Comparison of ENCODE assay signal across 17 mouse cellular contexts in genomic region chr1:27062311-27062710, GRCm38 (mm10).
DNase-seq lines count a peak whose midpoint lies in the region; ATAC-seq and TF ChIP-seq lines count a peak whose summit lies in the region.
"Had no signal": no experiment of that assay in that cellular context is flagged by ENCODE, and none has a peak within 500 bp of the region (broad histone marks: within the 10 kb centered on the region; RNA-seq: fewer than 3 reads in every experiment).

No protein-coding gene starts in this region.

- ATAC-seq in cerebellum, adult (ENCODE audit: insufficient number of reproducible peaks, low FRiP score, low TSS enrichment): no peak
- no peak for ATAC-seq in hindbrain, postnatal 0 days
- ATAC-seq: Patski had no signal

- no peak overlapping the region for H3K9ac ChIP-seq in hindbrain, postnatal 0 days (replicated peaks; ENCODE audit: low read length)
- H3K9ac ChIP-seq: embryonic facial prominence, embryonic 13.5 days; hindbrain, embryonic 14.5 days; kidney, embryonic 15.5 days; limb, embryonic 12.5 days; lung, embryonic 15.5 days had no signal

- H3K36me3 ChIP-seq in hindbrain, postnatal 0 days (ENCODE audit: insufficient read depth, low read length): no peaks in the 10 kb centered on the region
- H3K36me3 ChIP-seq in hindbrain, embryonic 10.5 days: no peaks in the 10 kb centered on the region
- H3K36me3 ChIP-seq in forebrain, embryonic 10.5 days (replicated peaks): no peaks in the 10 kb centered on the region
- H3K36me3 ChIP-seq: embryonic facial prominence, embryonic 13.5 days; kidney, embryonic 15.5 days; limb, embryonic 12.5 days; lung, embryonic 15.5 days; midbrain, embryonic 10.5 days had no signal

- TF ChIP-seq CTCF in hindbrain, postnatal 0 days (IDR thresholded peaks at IDR 0.05; ENCODE audit: low read depth): no peak

- no peaks in the 10 kb centered on the region for H3K9me3 ChIP-seq in hindbrain, postnatal 0 days (ENCODE audit: low read length)
- H3K9me3 ChIP-seq in hindbrain, embryonic 10.5 days: no peaks in the 10 kb centered on the region
- no peaks in the 10 kb centered on the region for H3K9me3 ChIP-seq in forebrain, embryonic 10.5 days
- H3K9me3 ChIP-seq: embryonic facial prominence, embryonic 13.5 days; kidney, embryonic 15.5 days; limb, embryonic 12.5 days; lung, embryonic 15.5 days; midbrain, embryonic 10.5 days had no signal

- H3K4me2 ChIP-seq in hindbrain, postnatal 0 days (ENCODE audit: low read depth, low read length): no peak overlapping the region
- H3K4me2 ChIP-seq: embryonic facial prominence, embryonic 13.5 days; hindbrain, embryonic 14.5 days; kidney, embryonic 15.5 days; limb, embryonic 12.5 days; lung, embryonic 15.5 days had no signal

- H3K27me3 ChIP-seq in hindbrain, postnatal 0 days (ENCODE audit: insufficient read depth, low read length): no peaks in the 10 kb centered on the region
- H3K27me3 ChIP-seq in hindbrain, embryonic 10.5 days (ENCODE audit: insufficient read depth, poor library complexity, severe bottlenecking): no peaks in the 10 kb centered on the region
- H3K27me3 ChIP-seq in forebrain, embryonic 10.5 days (ENCODE audit: poor library complexity, severe bottlenecking): no peaks in the 10 kb centered on the region
- H3K27me3 ChIP-seq: embryonic facial prominence, embryonic 13.5 days; kidney, embryonic 15.5 days; limb, embryonic 12.5 days; lung, embryonic 15.5 days; Patski had no signal

- H3K4me1 ChIP-seq in hindbrain, postnatal 0 days (ENCODE audit: insufficient read depth, low read length): no peaks in the 10 kb centered on the region
- H3K4me1 ChIP-seq in hindbrain, embryonic 10.5 days (replicated peaks): no peaks in the 10 kb centered on the region
- H3K4me1 ChIP-seq in forebrain, embryonic 10.5 days: no peaks in the 10 kb centered on the region
- H3K4me1 ChIP-seq: embryonic facial prominence, embryonic 13.5 days; kidney, embryonic 15.5 days; limb, embryonic 12.5 days; lung, embryonic 15.5 days; midbrain, embryonic 10.5 days had no signal

- DNase-seq in cerebellum, postnatal 14 days: peak; percentile 36 to 52
- peak; percentile 3 for DNase-seq in hindbrain, postnatal 0 days (ENCODE audit: low spot score)
- DNase-seq in hindbrain, embryonic 10.5 days (ENCODE audit: low spot score): no peak
- peak; percentile 4 for DNase-seq in right cerebral cortex, adult 18-20 months
- no peak for DNase-seq in right cerebral cortex, postnatal 25 days
- peak; percentile 48 for DNase-seq in skeletal muscle tissue, adult 2 months (ENCODE audit: low read depth, low spot score)
- DNase-seq in forebrain, embryonic 10.5 days (ENCODE audit: extremely low spot score, low spot score): no peak
- DNase-seq: adrenal gland, adult 2 months; thymus, postnatal 25 days had no signal

- no peak overlapping the region for H3K27ac ChIP-seq in hindbrain, postnatal 0 days
- H3K27ac ChIP-seq in hindbrain, embryonic 10.5 days: no peak overlapping the region
- H3K27ac ChIP-seq in forebrain, embryonic 10.5 days: no peak overlapping the region
- H3K27ac ChIP-seq: embryonic facial prominence, embryonic 13.5 days; hindbrain, embryonic 14.5 days; kidney, embryonic 15.5 days; limb, embryonic 12.5 days; lung, embryonic 15.5 days; midbrain, embryonic 10.5 days had no signal

- 57% methylated on average over 3 of the region's 3 CpGs for WGBS in hindbrain, postnatal 0 days
- 72% methylated on average over 3 of the region's 3 CpGs for WGBS in hindbrain, embryonic 10.5 days
- 84% methylated on average over 3 of the region's 3 CpGs for WGBS in forebrain, embryonic 10.5 days

- no peak overlapping the region for H3K4me3 ChIP-seq in hindbrain, postnatal 0 days (ENCODE audit: low read length)
- H3K4me3 ChIP-seq in hindbrain, embryonic 10.5 days: no peak overlapping the region
- H3K4me3 ChIP-seq in forebrain, embryonic 10.5 days: no peak overlapping the region
- H3K4me3 ChIP-seq: embryonic facial prominence, embryonic 13.5 days; kidney, embryonic 15.5 days; limb, embryonic 12.5 days; lung, embryonic 15.5 days; midbrain, embryonic 10.5 days had no signal

Comparison
In these comparisons a context has a peak if more than half of its experiments do, and no peak if none do; other contexts are left out.
1. DNase-seq: peak in cerebellum, postnatal 14 days (2 of 2), hindbrain, postnatal 0 days (single experiment), right cerebral cortex, adult 18-20 months (single experiment) and skeletal muscle tissue, adult 2 months (single experiment); none in hindbrain, embryonic 10.5 days (single experiment), right cerebral cortex, postnatal 25 days (single experiment) and forebrain, embryonic 10.5 days (single experiment).